Mouse (Mus musculus) lung, adult 2 months (tissue): ENCODE data around the gene Prr22.

Experiments used
- CTCF ChIP-seq: fragments of 200-500 bp; IDR thresholded peaks from 2 replicates; pipeline ENCODE4 v1.5.1; 2011; ENCODE audit warnings: mild to moderate bottlenecking, low read length, control low read depth; ENCODE audit not compliant: insufficient read depth
- POLR2A ChIP-seq: fragments of 200-500 bp; IDR thresholded peaks from 2 replicates; pipeline ENCODE4 v1.6.1; 2011; ENCODE audit warnings: low read depth, mild to moderate bottlenecking, control low read depth, low read length, borderline replicate concordance; ENCODE audit errors: extremely low read depth

DNA sequence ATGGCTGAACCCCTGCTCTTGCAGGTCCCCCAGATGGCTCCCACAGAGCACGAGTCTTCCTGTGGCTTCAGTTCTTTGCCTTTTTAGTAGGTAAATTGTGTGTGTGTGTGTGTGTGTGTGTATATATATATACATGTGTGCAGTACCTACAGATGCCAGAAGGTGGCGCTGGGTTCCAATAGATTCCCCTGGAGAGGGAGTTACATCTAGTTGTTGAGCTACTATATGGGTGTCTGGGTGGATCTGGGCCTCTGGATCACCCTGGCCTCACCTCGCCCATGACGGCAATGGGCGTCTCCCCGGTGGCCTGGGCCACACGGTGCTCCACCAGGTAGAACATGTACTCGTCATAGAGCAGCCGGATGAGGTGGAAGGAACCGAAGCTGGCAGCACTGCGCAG lies 7.5 kb downstream of the Prr22 start:
- no peak for TF ChIP-seq CTCF
- no peak for TF ChIP-seq POLR2A
